Mouse (Mus musculus): Measurements from ENCODE around the gene Tjp1. TPM values are rescaled to one million over a fixed set of nuclear protein-coding genes. Genes with fewer than 3 reads are reported as not detected.

The Tjp1 gene
- polyA plus RNA-seq, 1 experiment from 2014 or later: 17.4 TPM

GRCm38 (mm10) chr7:65350348-65351079 lies 177.1 kb downstream of the Tjp1 start:
- no peaks in the 10 kb centered on the region for H3K27me3 ChIP-seq (replicated peaks; ENCODE audit: control insufficient read depth, insufficient read depth, low read length)
- WGBS: 80% methylated on average over 2 of the region's 4 CpGs
- no peak overlapping the region for H3K9ac ChIP-seq (ENCODE audit: low read depth, low read length)
- peaks cover 9% of the 10 kb centered on the region for H3K4me1 ChIP-seq (ENCODE audit: control insufficient read depth, insufficient read depth, low read length)
- no peak overlapping the region for H3K27ac ChIP-seq (ENCODE audit: low read length)
- H3K4me3 ChIP-seq (ENCODE audit: low read length): no peak overlapping the region
- 0 out of 2 replicates have a peak, but pooled peaks have one; percentile 52 for ATAC-seq
- H3K9me3 ChIP-seq (ENCODE audit: control insufficient read depth, low read length): no peaks in the 10 kb centered on the region
- H3K36me3 ChIP-seq (ENCODE audit: control insufficient read depth, insufficient read depth, low read length): no peaks in the 10 kb centered on the region
- H3K4me2 ChIP-seq (ENCODE audit: low read depth, low read length): no peak overlapping the region

GRCm38 (mm10) chr7:65348540-65348939 lies 179.0 kb downstream of the Tjp1 start:
- no peak overlapping the region for H3K4me2 ChIP-seq (ENCODE audit: low read depth, low read length)
- no peaks in the 10 kb centered on the region for H3K36me3 ChIP-seq (ENCODE audit: control insufficient read depth, insufficient read depth, low read length)
- H3K27me3 ChIP-seq (replicated peaks; ENCODE audit: control insufficient read depth, insufficient read depth, low read length): no peaks in the 10 kb centered on the region
- ATAC-seq: no peak
- peak overlapping the region; percentile 37; the same call in 1 of the 2 replicates for H3K27ac ChIP-seq (ENCODE audit: low read length)
- H3K9ac ChIP-seq (ENCODE audit: low read depth, low read length): no peak overlapping the region
- no peak overlapping the region for H3K4me3 ChIP-seq (ENCODE audit: low read length)
- peaks cover 9% of the 10 kb centered on the region for H3K4me1 ChIP-seq (ENCODE audit: control insufficient read depth, insufficient read depth, low read length)
- H3K9me3 ChIP-seq (ENCODE audit: control insufficient read depth, low read length): no peaks in the 10 kb centered on the region

GRCm38 (mm10) chr7:65345314-65345713 lies 182.3 kb downstream of the Tjp1 start:
- WGBS: 80% methylated on average over 3 of the region's 3 CpGs
- H3K4me1 ChIP-seq (ENCODE audit: control insufficient read depth, insufficient read depth, low read length): peaks cover 3% of the 10 kb centered on the region
- H3K4me3 ChIP-seq (ENCODE audit: low read length): no peak overlapping the region
- ATAC-seq: no peak
- no peak overlapping the region for H3K9ac ChIP-seq (ENCODE audit: low read depth, low read length)
- no peak overlapping the region for H3K4me2 ChIP-seq (ENCODE audit: low read depth, low read length)
- H3K9me3 ChIP-seq (ENCODE audit: control insufficient read depth, low read length): no peaks in the 10 kb centered on the region
- H3K27me3 ChIP-seq (replicated peaks; ENCODE audit: control insufficient read depth, insufficient read depth, low read length): no peaks in the 10 kb centered on the region
- no peaks in the 10 kb centered on the region for H3K36me3 ChIP-seq (ENCODE audit: control insufficient read depth, insufficient read depth, low read length)
- H3K27ac ChIP-seq (ENCODE audit: low read length): no peak overlapping the region

DNA sequence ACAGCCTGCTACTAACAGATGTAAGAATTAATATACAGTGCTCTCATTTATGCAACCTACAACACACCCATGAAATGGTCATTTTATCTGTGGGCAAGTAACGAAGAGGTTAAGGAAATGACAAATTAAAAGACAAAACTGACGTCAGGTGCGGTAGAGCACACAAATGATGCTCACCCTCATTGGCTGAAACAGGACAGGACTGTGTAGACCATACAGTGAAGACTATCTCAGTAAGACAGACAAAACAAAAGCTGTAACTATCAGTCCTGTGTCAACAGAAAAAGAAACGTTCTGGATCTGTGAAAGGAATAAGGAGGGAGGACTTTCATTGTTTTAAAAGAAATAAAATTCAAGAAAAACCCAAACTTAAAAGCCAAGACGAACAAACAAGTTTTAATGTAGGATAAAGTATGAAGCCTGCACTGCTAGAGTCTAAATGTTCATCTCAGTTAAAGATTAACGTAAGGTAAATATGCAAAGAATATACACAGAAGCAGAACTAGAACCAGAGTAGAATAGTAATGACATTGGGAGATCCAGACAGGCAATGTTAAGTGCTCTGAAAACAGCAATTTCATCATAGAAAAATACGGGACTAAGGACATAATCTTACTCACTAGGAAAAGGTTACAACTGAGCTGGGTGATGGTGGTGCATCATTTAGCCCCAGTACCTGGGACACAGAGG lies 189.9 kb downstream of the Tjp1 start:
- H3K4me2 ChIP-seq (ENCODE audit: low read depth, low read length): no peak overlapping the region
- WGBS: 70% methylated on average over 7 of the region's 7 CpGs
- no peaks in the 10 kb centered on the region for H3K9me3 ChIP-seq (ENCODE audit: control insufficient read depth, low read length)
- H3K4me1 ChIP-seq (ENCODE audit: control insufficient read depth, insufficient read depth, low read length): no peaks in the 10 kb centered on the region
- 0 out of 2 replicates have a peak, but pooled peaks cover 9% of the 10 kb centered on the region for H3K36me3 ChIP-seq (ENCODE audit: control insufficient read depth, insufficient read depth, low read length)
- no peak overlapping the region for H3K27ac ChIP-seq (ENCODE audit: low read length)
- ATAC-seq: peak; percentile 70; the same call in 1 of the 2 replicates
- H3K9ac ChIP-seq (ENCODE audit: low read depth, low read length): no peak overlapping the region
- no peak overlapping the region for H3K4me3 ChIP-seq (ENCODE audit: low read length)
- no peaks in the 10 kb centered on the region for H3K27me3 ChIP-seq (replicated peaks; ENCODE audit: control insufficient read depth, insufficient read depth, low read length)

DNA sequence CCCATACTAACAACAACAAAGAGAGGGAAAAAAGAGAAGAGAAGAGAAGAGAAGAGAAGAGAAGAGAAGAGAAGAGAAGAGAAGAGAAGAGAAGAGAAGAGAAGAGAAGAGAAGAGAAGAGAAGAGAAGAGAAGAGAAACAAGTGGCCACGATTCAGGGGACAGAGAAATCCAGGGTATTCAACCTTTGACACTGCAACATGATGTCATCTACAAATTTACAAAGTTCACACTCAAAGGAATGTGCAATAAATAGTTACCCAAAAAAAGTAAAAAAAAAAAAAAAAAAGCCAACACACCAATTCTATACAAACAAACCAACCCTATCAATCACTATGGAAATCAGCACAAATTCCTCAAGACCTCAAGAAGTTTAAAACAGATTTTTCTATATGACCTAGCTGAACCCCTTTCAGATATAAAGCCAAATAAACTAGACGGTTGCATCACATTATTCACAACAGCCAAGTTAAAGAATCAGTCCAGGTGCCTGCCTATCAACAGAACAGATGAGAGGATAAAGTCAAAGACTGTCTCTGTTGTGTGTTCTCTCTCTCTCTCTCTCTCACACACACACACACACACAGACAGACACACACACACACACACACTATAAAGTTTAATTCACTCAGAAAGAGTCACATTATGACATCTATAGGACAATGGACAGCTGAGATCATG lies 194.4 kb downstream of the Tjp1 start:
- Histone ChIP-seq H3K9me3 (ENCODE audit: control insufficient read depth, low read length) (no peaks in the 10 kb centered on the region), H3K27ac (ENCODE audit: low read length) (no peak overlapping the region), H3K36me3 (ENCODE audit: control insufficient read depth, insufficient read depth, low read length) (0 out of 2 replicates have a peak, but pooled peaks cover 9% of the 10 kb centered on the region), H3K4me3 (ENCODE audit: low read length) (no peak overlapping the region), H3K4me1 (ENCODE audit: control insufficient read depth, insufficient read depth, low read length) (no peaks in the 10 kb centered on the region), H3K9ac (ENCODE audit: low read depth, low read length) (no peak overlapping the region), H3K4me2 (ENCODE audit: low read depth, low read length) (no peak overlapping the region), H3K27me3 (replicated peaks; ENCODE audit: control insufficient read depth, insufficient read depth, low read length) (no peaks in the 10 kb centered on the region)
- ATAC-seq: no peak
- WGBS: 71% methylated on average over 2 of the region's 2 CpGs

DNA sequence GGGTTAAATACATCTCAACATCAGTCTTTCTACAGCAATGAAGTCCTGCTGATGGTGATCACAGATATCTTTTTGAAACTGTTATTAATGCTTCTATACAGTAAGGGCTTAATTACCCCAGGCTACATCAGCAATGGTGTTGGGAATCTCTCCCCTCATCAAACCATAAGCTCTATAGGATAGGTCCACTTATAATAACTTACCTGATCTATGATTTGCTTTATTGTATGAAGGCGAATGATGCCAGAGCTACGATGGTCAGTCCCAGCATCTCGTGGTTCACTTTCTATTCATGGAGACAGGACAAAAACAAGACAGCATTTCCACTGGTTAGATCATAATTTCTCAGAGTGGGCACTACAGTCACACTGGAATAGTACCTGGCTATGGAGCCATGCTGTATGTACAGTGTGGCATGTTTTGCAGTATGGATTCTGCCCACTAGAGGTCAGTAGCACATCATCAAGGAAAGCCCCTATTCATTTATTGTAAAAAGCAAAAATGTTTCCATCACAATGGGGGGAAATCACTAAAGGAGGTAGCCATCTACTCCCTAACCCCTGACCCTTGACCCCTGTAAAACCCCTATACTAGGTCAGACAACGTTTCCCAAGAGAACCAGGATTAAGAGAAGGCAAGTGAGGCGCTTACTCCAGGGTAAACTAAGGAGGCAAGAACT lies 208.4 kb downstream of the Tjp1 start:
- Histone ChIP-seq H3K36me3 (ENCODE audit: control insufficient read depth, insufficient read depth, low read length) (peaks cover 4% of the 10 kb centered on the region), H3K27me3 (replicated peaks; ENCODE audit: control insufficient read depth, insufficient read depth, low read length) (no peaks in the 10 kb centered on the region), H3K27ac (ENCODE audit: low read length) (no peak overlapping the region), H3K4me1 (ENCODE audit: control insufficient read depth, insufficient read depth, low read length) (no peaks in the 10 kb centered on the region), H3K9me3 (ENCODE audit: control insufficient read depth, low read length) (no peaks in the 10 kb centered on the region), H3K4me3 (ENCODE audit: low read length) (no peak overlapping the region), H3K4me2 (ENCODE audit: low read depth, low read length) (no peak overlapping the region), H3K9ac (ENCODE audit: low read depth, low read length) (no peak overlapping the region)
- WGBS: 72% methylated on average over 5 of the region's 5 CpGs
- ATAC-seq: peak; percentile 72

DNA sequence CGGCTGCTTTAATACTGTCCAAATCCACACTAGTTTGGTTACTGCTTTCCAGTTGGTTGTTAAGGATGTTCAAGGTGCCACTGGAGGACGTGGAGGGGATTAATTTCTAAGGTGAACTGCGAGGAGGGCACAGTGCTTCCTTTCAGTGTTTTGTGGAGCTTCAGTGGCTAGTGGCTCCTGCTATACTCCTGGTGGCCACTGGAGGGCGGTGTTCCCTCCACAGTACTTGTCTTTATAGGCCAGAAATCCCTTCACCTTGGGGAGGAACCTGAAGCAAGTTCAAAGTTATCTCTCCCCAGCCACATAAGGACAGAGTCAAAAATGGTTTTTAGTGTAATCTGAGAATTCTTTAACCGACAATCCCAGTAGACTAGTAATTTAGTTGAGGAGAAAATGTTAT lies 210.2 kb downstream of the Tjp1 start:
- Histone ChIP-seq H3K9me3 (ENCODE audit: control insufficient read depth, low read length) (no peaks in the 10 kb centered on the region), H3K36me3 (ENCODE audit: control insufficient read depth, insufficient read depth, low read length) (peaks cover 10% of the 10 kb centered on the region), H3K9ac (ENCODE audit: low read depth, low read length) (no peak overlapping the region), H3K4me1 (ENCODE audit: control insufficient read depth, insufficient read depth, low read length) (no peaks in the 10 kb centered on the region), H3K4me2 (ENCODE audit: low read depth, low read length) (no peak overlapping the region), H3K27me3 (replicated peaks; ENCODE audit: control insufficient read depth, insufficient read depth, low read length) (no peaks in the 10 kb centered on the region), H3K27ac (ENCODE audit: low read length) (no peak overlapping the region), H3K4me3 (ENCODE audit: low read length) (no peak overlapping the region)
- ATAC-seq: no peak
- WGBS: 34% methylated on average over 5 of the region's 5 CpGs

GRCm38 (mm10) chr7:65315182-65315581 lies 212.4 kb downstream of the Tjp1 start:
- H3K36me3 ChIP-seq (ENCODE audit: control insufficient read depth, insufficient read depth, low read length): peaks cover 20% of the 10 kb centered on the region
- no peak overlapping the region for H3K27ac ChIP-seq (ENCODE audit: low read length)
- no peaks in the 10 kb centered on the region for H3K9me3 ChIP-seq (ENCODE audit: control insufficient read depth, low read length)
- no peak overlapping the region for H3K9ac ChIP-seq (ENCODE audit: low read depth, low read length)
- no peak overlapping the region for H3K4me2 ChIP-seq (ENCODE audit: low read depth, low read length)
- ATAC-seq: no peak
- H3K27me3 ChIP-seq (replicated peaks; ENCODE audit: control insufficient read depth, insufficient read depth, low read length): no peaks in the 10 kb centered on the region
- WGBS: 92% methylated on average over 2 of the region's 2 CpGs
- no peaks in the 10 kb centered on the region for H3K4me1 ChIP-seq (ENCODE audit: control insufficient read depth, insufficient read depth, low read length)
- no peak overlapping the region for H3K4me3 ChIP-seq (ENCODE audit: low read length)
